Mouse (Mus musculus) hindbrain, embryonic 12.5 days (tissue): ENCODE measurements around the gene Cln3. TPM values are rescaled to one million over a fixed set of nuclear protein-coding genes. Genes with fewer than 3 reads are reported as not detected.

Experiments
- ATAC-seq: fragments of 200-750 bp; cut with Nextera tagmentation; 2 replicates; pipeline ENCODE4 v1.8.0; 2017; ENCODE audit warnings: moderate TSS enrichment; ENCODE audit not compliant: low FRiP score
- H3K27ac ChIP-seq: fragments of 300-500 bp; sonication (generic); 2 replicates; pipeline ENCODE4 v1.5.1; 2016; ENCODE audit warnings: mild to moderate bottlenecking
- H3K27me3 ChIP-seq: fragments of 300-500 bp; sonication (generic); 2 replicates; pipeline ENCODE4 v1.6.1; 2016; ENCODE audit warnings: mild to moderate bottlenecking
- H3K36me3 ChIP-seq: fragments of 300-500 bp; sonication (generic); 2 replicates; pipeline ENCODE4 v1.6.1; 2016; ENCODE audit warnings: mild to moderate bottlenecking
- H3K4me1 ChIP-seq: fragments of 300-500 bp; sonication (generic); 2 replicates; pipeline ENCODE4 v1.6.1; 2016
- H3K4me2 ChIP-seq: fragments of 300-500 bp; sonication (generic); replicated peaks from 2 replicates; pipeline ENCODE4 v1.6.1; 2016; ENCODE audit warnings: mild to moderate bottlenecking
- H3K4me3 ChIP-seq: fragments of 300-500 bp; sonication (generic); 2 replicates; pipeline ENCODE4 v1.5.1; 2016; ENCODE audit warnings: mild to moderate bottlenecking
- H3K9ac ChIP-seq: fragments of 300-500 bp; sonication (generic); 2 replicates; pipeline ENCODE4 v1.6.1; 2016; ENCODE audit warnings: mild to moderate bottlenecking, moderate library complexity
- H3K9me3 ChIP-seq: fragments of 300-500 bp; sonication (generic); replicated peaks from 2 replicates; pipeline ENCODE4 v1.6.1; 2016; ENCODE audit warnings: mild to moderate bottlenecking
- WGBS: fragments of 180-500 bp; shearing (Covaris S2); methylation state at CpG from one replicate; pipeline ENCODE4 v1.1.7; 2016; 5-methylcytosine and 5-hydroxymethylcytosine counted together
- polyA plus RNA-seq: library from polyadenylated mRNA; unstranded; fragments of >200 nt; fragmentation: Nextera tagmentation; extraction: Ambion mirVana; gene quantifications from 2 replicates; pipeline ENCODE4 v1.2.1, GENCODE M21; 2016

Cln3 gene
- polyA plus RNA-seq, 1 experiment from 2014 or later = 33.7 TPM

GRCm38 (mm10) chr7:126587779-126588178 lies 2.2 kb upstream of the Cln3 start:
- 3% methylated on average over 16 of the region's 16 CpGs for WGBS
- Histone ChIP-seq H3K4me3 (no peak overlapping the region), H3K27ac (no peak overlapping the region), H3K36me3 (no peaks in the 10 kb centered on the region), H3K4me2 (peak overlapping the region; percentile 32), H3K4me1 (peaks cover 9% of the 10 kb centered on the region), H3K27me3 (peaks cover 29% of the 10 kb centered on the region), H3K9me3 (no peaks in the 10 kb centered on the region), H3K9ac (peak overlapping the region; percentile 32; the same call in 1 of the 2 replicates)
- 0 out of 2 replicates have a peak, but pooled peaks have one; percentile 36 for ATAC-seq

GRCm38 (mm10) chr7:126586839-126587238 lies 1.2 kb upstream of the Cln3 start:
- Histone ChIP-seq H3K9ac (no peak overlapping the region), H3K27ac (no peak overlapping the region), H3K27me3 (peaks cover 29% of the 10 kb centered on the region), H3K4me1 (peaks cover 12% of the 10 kb centered on the region), H3K4me2 (no peak overlapping the region), H3K36me3 (no peaks in the 10 kb centered on the region), H3K4me3 (no peak overlapping the region), H3K9me3 (no peaks in the 10 kb centered on the region)
- ATAC-seq = no peak
- WGBS = 69% methylated on average over 8 of the region's 8 CpGs

GRCm38 (mm10) chr7:126584506-126584977 lies 1.1 kb downstream of the Cln3 start, which contains the start of gene Apobr:
Gene Apobr (plus strand): TSS chr7:126584942.
- H3K9ac ChIP-seq = no peak within 1 kb of the TSS
- 78% methylated on average over 8 of the region's 8 CpGs for WGBS

GRCm38 (mm10) chr7:126583761-126584160 lies 1.9 kb downstream of the Cln3 start:
- ATAC-seq = no peak
- Histone ChIP-seq H3K4me3 (peak overlapping the region; percentile 48), H3K9me3 (no peaks in the 10 kb centered on the region), H3K9ac (no peak overlapping the region), H3K27me3 (peaks cover 29% of the 10 kb centered on the region), H3K36me3 (peaks cover 3% of the 10 kb centered on the region), H3K4me1 (peaks cover 12% of the 10 kb centered on the region), H3K4me2 (peak overlapping the region; percentile 82), H3K27ac (peak overlapping the region; percentile 73; the same call in 1 of the 2 replicates)
- 62% methylated on average over 6 of the region's 6 CpGs for WGBS

More at GRCm38 (mm10) chr7:126584506-126584977, 1.1 kb downstream of the Cln3 start, which contains the start of gene Apobr:
- H3K4me2 ChIP-seq = peak within 1 kb of the TSS; percentile 82
- H3K27me3 ChIP-seq = peaks cover 29% of the 10 kb centered on the region
- H3K36me3 ChIP-seq = no peaks in the 10 kb centered on the region
- H3K27ac ChIP-seq = no peak within 1 kb of the TSS; the same call in 1 of the 2 replicates
- no peaks in the 10 kb centered on the region for H3K9me3 ChIP-seq
- H3K4me3 ChIP-seq = peak within 1 kb of the TSS; percentile 48; the same call in 1 of the 2 replicates
- ATAC-seq = no peak
- H3K4me1 ChIP-seq = peaks cover 12% of the 10 kb centered on the region

GRCm38 (mm10) chr7:126583251-126583709 lies 2.3 kb downstream of the Cln3 start:
- WGBS = under 1% methylated on average over 22 of the region's 22 CpGs

GRCm38 (mm10) chr7:126582759-126583158 lies 2.9 kb downstream of the Cln3 start:
- no peaks in the 10 kb centered on the region for H3K9me3 ChIP-seq
- WGBS = 2% methylated on average over 20 of the region's 20 CpGs

More at GRCm38 (mm10) chr7:126583251-126583709, 2.3 kb downstream of the Cln3 start:
- Histone ChIP-seq H3K4me2 (peak overlapping the region; percentile 82), H3K4me1 (peaks cover 12% of the 10 kb centered on the region), H3K27ac (peak overlapping the region; percentile 73), H3K36me3 (peaks cover 8% of the 10 kb centered on the region), H3K4me3 (peak overlapping the region; percentile 48), H3K9me3 (no peaks in the 10 kb centered on the region), H3K27me3 (peaks cover 29% of the 10 kb centered on the region), H3K9ac (peak overlapping the region; percentile 62)
- peak; percentile 82 for ATAC-seq

GRCm38 (mm10) chr7:126581661-126582060 lies 4.0 kb downstream of the Cln3 start:
- H3K9ac ChIP-seq = no peak overlapping the region
- no peak for ATAC-seq
- 94% methylated on average over 6 of the region's 6 CpGs for WGBS
- H3K27me3 ChIP-seq = peaks cover 19% of the 10 kb centered on the region
- peaks cover 18% of the 10 kb centered on the region for H3K36me3 ChIP-seq
- H3K4me3 ChIP-seq = no peak overlapping the region
- no peak overlapping the region for H3K27ac ChIP-seq
- H3K9me3 ChIP-seq = no peaks in the 10 kb centered on the region
- H3K4me2 ChIP-seq = no peak overlapping the region
- H3K4me1 ChIP-seq = peaks cover 6% of the 10 kb centered on the region

More at GRCm38 (mm10) chr7:126582759-126583158, 2.9 kb downstream of the Cln3 start:
- peak overlapping the region; percentile 62 for H3K9ac ChIP-seq
- H3K27ac ChIP-seq = no peak overlapping the region
- peaks cover 29% of the 10 kb centered on the region for H3K27me3 ChIP-seq
- peak overlapping the region; percentile 48 for H3K4me3 ChIP-seq
- ATAC-seq = peak; percentile 70
- H3K4me1 ChIP-seq = peaks cover 9% of the 10 kb centered on the region
- peak overlapping the region; percentile 82 for H3K4me2 ChIP-seq
- H3K36me3 ChIP-seq = peaks cover 11% of the 10 kb centered on the region

- H3K4me1 ChIP-seq = peaks cover 6% of the 10 kb centered on the region
- H3K27ac ChIP-seq = no peak overlapping the region
- H3K4me3 ChIP-seq = no peak overlapping the region
- ATAC-seq = no peak
- H3K9me3 ChIP-seq = no peaks in the 10 kb centered on the region
- no peak overlapping the region for H3K9ac ChIP-seq
- peaks cover 26% of the 10 kb centered on the region for H3K36me3 ChIP-seq
- WGBS = 57% methylated on average over 8 of the region's 8 CpGs
- no peaks in the 10 kb centered on the region for H3K27me3 ChIP-seq
- H3K4me2 ChIP-seq = no peak overlapping the region
Observed at GRCm38 (mm10) chr7:126579172-126579571, 6.4 kb downstream of the Cln3 start.

- H3K27me3 ChIP-seq = no peaks in the 10 kb centered on the region
- H3K4me3 ChIP-seq = no peak overlapping the region
- no peak overlapping the region for H3K27ac ChIP-seq
- H3K9me3 ChIP-seq = no peaks in the 10 kb centered on the region
- H3K4me1 ChIP-seq = no peaks in the 10 kb centered on the region
- ATAC-seq = no peak
- no peak overlapping the region for H3K9ac ChIP-seq
- no peak overlapping the region for H3K4me2 ChIP-seq
- 60% methylated on average over 8 of the region's 8 CpGs for WGBS
- peaks cover 33% of the 10 kb centered on the region for H3K36me3 ChIP-seq
Observed at GRCm38 (mm10) chr7:126576946-126577345, 8.7 kb downstream of the Cln3 start.

- WGBS = 1% methylated on average over 46 of the region's 46 CpGs
- Histone ChIP-seq H3K9me3 (no peaks in the 10 kb centered on the region), H3K27ac (peak within 1 kb of the TSS; percentile 72), H3K27me3 (no peaks in the 10 kb centered on the region), H3K36me3 (peaks cover 35% of the 10 kb centered on the region), H3K9ac (peak within 1 kb of the TSS; percentile 87), H3K4me3 (peak within 1 kb of the TSS; percentile 97), H3K4me1 (peaks cover 7% of the 10 kb centered on the region; the same call in 1 of the 2 replicates), H3K4me2 (peak within 1 kb of the TSS; percentile 78)
- ATAC-seq = peak; percentile 95
Observed at GRCm38 (mm10) chr7:126566094-126566765, 19.4 kb downstream of the Cln3 start, which contains the start of gene Eif3c. Gene Eif3c (minus strand): TSS chr7:126566411.

GRCm38 (mm10) chr7:126565693-126566092 lies 19.9 kb downstream of the Cln3 start:
- Histone ChIP-seq H3K9ac (peak overlapping the region; percentile 87), H3K27me3 (no peaks in the 10 kb centered on the region), H3K4me1 (peaks cover 7% of the 10 kb centered on the region; the same call in 1 of the 2 replicates), H3K9me3 (no peaks in the 10 kb centered on the region), H3K27ac (peak overlapping the region; percentile 72), H3K4me2 (peak overlapping the region; percentile 78), H3K36me3 (peaks cover 40% of the 10 kb centered on the region), H3K4me3 (peak overlapping the region; percentile 97)
- ATAC-seq = peak; percentile 57; the same call in 1 of the 2 replicates
- under 1% methylated on average over 28 of the region's 28 CpGs for WGBS

GRCm38 (mm10) chr7:126556635-126557034 lies 29.0 kb downstream of the Cln3 start:
- Histone ChIP-seq H3K9me3 (no peaks in the 10 kb centered on the region), H3K36me3 (peaks cover 92% of the 10 kb centered on the region), H3K4me2 (no peak overlapping the region), H3K4me3 (no peak overlapping the region), H3K9ac (no peak overlapping the region), H3K4me1 (no peaks in the 10 kb centered on the region), H3K27me3 (no peaks in the 10 kb centered on the region), H3K27ac (no peak overlapping the region)
- 94% methylated on average over 5 of the region's 5 CpGs for WGBS
- no peak for ATAC-seq
